Mouse (Mus musculus): Measurements from ENCODE around the gene Nanog.

- TF ChIP-seq CTCF (IDR thresholded peaks at IDR 0.05; ENCODE audit: insufficient read depth, low read depth, low read length) (no peak), POLR2A (IDR thresholded peaks at IDR 0.05; ENCODE audit: insufficient read depth, low read depth, low read length) (no peak)
These were observed 7.5 kb downstream of the Nanog start for GRCm38 (mm10) chr6:122714707-122715365.
